Mouse (Mus musculus): Measurements from ENCODE around the gene Wfs1. TPM values are rescaled to one million over a fixed set of nuclear protein-coding genes. Genes with fewer than 3 reads are reported as not detected.
"Not testable (repeated sequence)": the region's sequence is repeated elsewhere in the genome, so short reads cannot be mapped to it uniquely, and the experiment has no call there.

The Wfs1 gene
- polyA plus RNA-seq, 1 experiment from 2014 or later: 13.6 TPM

DNA sequence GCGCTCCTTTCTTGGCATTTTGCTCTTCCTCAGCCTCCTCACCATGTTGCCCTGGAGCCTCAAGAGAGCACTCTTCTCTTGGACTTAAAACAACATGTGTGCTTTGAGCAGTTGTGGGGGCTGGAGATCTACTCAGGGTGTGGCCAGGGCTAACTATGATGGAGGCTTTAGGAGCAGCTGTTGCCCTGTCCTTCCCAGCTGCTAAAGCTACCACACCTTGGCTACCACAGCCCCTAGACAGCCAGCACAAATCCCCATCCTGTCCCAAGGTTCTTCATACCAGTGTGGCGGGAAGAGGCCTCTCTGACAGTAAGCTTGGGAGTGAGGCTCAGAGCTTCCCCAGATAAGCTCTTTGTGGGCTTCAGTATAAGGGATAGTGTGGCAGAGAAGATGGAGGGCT, 43.3 kb downstream of the Wfs1 start:
- Histone ChIP-seq H3K27ac (ENCODE audit: low read depth) (no peak overlapping the region), H3K4me1 (replicated peaks; ENCODE audit: control insufficient read depth, insufficient read depth, low read length) (no peaks in the 10 kb centered on the region), H3K36me3 (ENCODE audit: control insufficient read depth, insufficient read depth, low read length) (no peaks in the 10 kb centered on the region), H3K9ac (ENCODE audit: low read length) (no peak overlapping the region), H3K4me3 (ENCODE audit: low read depth, low read length) (no peak overlapping the region), H3K4me2 (ENCODE audit: low read length) (no peak overlapping the region), H3K9me3 (ENCODE audit: control insufficient read depth, low read length) (no peaks in the 10 kb centered on the region), H3K27me3 (replicated peaks; ENCODE audit: control insufficient read depth, insufficient read depth, low read length) (no peaks in the 10 kb centered on the region)
- WGBS: 73% methylated on average over 2 of the region's 2 CpGs
- ATAC-seq (replicated peaks; ENCODE audit: low FRiP score, low TSS enrichment, low read depth) (no peak), DNase-seq (ENCODE audit: low spot score) (no peak)

DNA sequence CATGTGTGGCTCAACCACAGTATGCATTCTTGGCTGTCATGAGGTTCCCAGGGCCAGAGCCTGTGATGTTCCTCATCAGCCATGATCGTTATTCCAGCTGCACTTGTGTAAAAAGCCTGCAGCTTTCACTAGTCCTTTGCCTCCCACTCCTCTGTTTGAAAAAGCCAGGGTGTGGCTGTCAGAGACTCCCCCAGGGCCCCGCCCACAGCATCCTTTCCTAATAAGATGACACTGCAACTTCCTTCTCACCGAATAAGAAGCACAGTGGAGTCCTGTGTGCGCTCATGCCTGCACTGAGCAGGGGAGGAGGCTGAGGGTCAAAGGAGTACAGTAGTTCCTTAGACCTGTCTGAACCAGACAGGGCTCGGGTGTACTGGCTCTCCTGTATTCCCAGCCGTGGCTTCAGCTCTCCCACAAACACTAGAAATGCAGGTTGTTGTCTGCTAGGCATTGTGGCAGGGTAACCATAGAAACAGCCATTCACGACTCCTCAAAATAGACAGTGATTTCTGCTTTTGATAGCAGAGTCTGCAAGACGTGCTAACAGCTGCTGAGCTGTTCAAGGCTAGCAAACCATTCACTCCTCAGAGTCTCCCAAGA, 43.8 kb downstream of the Wfs1 start:
- Histone ChIP-seq H3K9me3 (ENCODE audit: control insufficient read depth, low read length) (no peaks in the 10 kb centered on the region), H3K4me2 (ENCODE audit: low read length) (no peak overlapping the region), H3K36me3 (ENCODE audit: control insufficient read depth, insufficient read depth, low read length) (no peaks in the 10 kb centered on the region), H3K4me1 (replicated peaks; ENCODE audit: control insufficient read depth, insufficient read depth, low read length) (no peaks in the 10 kb centered on the region), H3K27me3 (replicated peaks; ENCODE audit: control insufficient read depth, insufficient read depth, low read length) (no peaks in the 10 kb centered on the region), H3K4me3 (ENCODE audit: low read depth, low read length) (no peak overlapping the region), H3K9ac (ENCODE audit: low read length) (no peak overlapping the region), H3K27ac (ENCODE audit: low read depth) (no peak overlapping the region)
- DNase-seq (ENCODE audit: low spot score) (no peak), ATAC-seq (replicated peaks; ENCODE audit: low FRiP score, low TSS enrichment, low read depth) (no peak)
- 47% methylated on average over 8 of the region's 8 CpGs for WGBS

DNA sequence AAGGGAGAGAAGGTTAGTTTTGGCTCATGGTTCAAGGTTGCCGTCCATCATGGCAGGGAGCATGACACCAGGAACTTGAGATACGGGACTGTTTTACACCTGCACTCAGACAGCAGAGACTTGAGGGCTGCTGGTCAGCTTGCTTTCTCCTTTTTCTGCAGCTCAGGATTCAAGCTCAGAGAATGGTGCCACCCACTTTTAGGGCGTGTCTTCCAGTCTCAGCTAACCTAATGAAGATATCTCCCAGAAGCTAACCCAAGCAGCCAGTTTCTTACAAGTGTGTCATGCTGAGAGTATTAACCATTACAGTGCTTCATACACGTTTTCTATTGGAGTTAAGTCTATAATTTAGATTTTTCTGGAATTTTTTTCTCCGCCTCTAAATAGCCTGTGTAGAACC, 44.5 kb downstream of the Wfs1 start:
- H3K27me3 ChIP-seq (replicated peaks; ENCODE audit: control insufficient read depth, insufficient read depth, low read length): no peaks in the 10 kb centered on the region
- H3K9ac ChIP-seq (ENCODE audit: low read length): no peak overlapping the region
- WGBS: 54% methylated on average over 5 of the region's 5 CpGs
- ATAC-seq (replicated peaks; ENCODE audit: low FRiP score, low TSS enrichment, low read depth): no peak
- H3K9me3 ChIP-seq (ENCODE audit: control insufficient read depth, low read length): no peaks in the 10 kb centered on the region
- H3K4me3 ChIP-seq (ENCODE audit: low read depth, low read length): no peak overlapping the region
- no peak overlapping the region for H3K4me2 ChIP-seq (ENCODE audit: low read length)
- no peak for DNase-seq (ENCODE audit: low spot score)
- no peaks in the 10 kb centered on the region for H3K36me3 ChIP-seq (ENCODE audit: control insufficient read depth, insufficient read depth, low read length)
- no peaks in the 10 kb centered on the region for H3K4me1 ChIP-seq (replicated peaks; ENCODE audit: control insufficient read depth, insufficient read depth, low read length)
- H3K27ac ChIP-seq (ENCODE audit: low read depth): no peak overlapping the region

DNA sequence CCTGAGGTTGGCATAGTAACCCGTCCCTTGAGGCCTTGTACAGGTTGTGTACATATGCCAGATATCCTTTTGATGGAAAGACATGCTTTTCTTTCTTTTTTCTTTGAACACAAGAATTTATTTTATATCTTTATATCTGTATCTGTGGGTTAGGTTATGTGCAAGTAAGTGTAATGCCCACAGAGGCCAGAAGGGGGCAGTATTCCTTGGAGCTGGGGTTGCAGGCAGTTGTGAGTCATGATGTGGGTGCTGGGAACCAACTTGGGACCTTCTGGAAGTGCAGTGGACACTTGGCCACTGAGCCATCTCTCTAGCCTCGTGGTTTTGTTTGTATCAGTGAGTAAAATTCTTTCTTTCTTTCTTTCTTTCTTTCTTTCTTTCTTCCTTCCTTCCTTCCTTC, 46.6 kb downstream of the Wfs1 start:
- H3K4me2 ChIP-seq (ENCODE audit: low read length): no peak overlapping the region
- H3K4me1 ChIP-seq (replicated peaks; ENCODE audit: control insufficient read depth, insufficient read depth, low read length): no peaks in the 10 kb centered on the region
- no peak overlapping the region for H3K27ac ChIP-seq (ENCODE audit: low read depth)
- H3K4me3 ChIP-seq (ENCODE audit: low read depth, low read length): no peak overlapping the region
- no peak overlapping the region for H3K9ac ChIP-seq (ENCODE audit: low read length)
- DNase-seq (ENCODE audit: low spot score) (no peak), ATAC-seq (replicated peaks; ENCODE audit: low FRiP score, low TSS enrichment, low read depth) (no peak)
- no peaks in the 10 kb centered on the region for H3K36me3 ChIP-seq (ENCODE audit: control insufficient read depth, insufficient read depth, low read length)
- no peaks in the 10 kb centered on the region for H3K9me3 ChIP-seq (ENCODE audit: control insufficient read depth, low read length)
- WGBS: 92% methylated on average over 2 of the region's 2 CpGs
- no peaks in the 10 kb centered on the region for H3K27me3 ChIP-seq (replicated peaks; ENCODE audit: control insufficient read depth, insufficient read depth, low read length)

DNA sequence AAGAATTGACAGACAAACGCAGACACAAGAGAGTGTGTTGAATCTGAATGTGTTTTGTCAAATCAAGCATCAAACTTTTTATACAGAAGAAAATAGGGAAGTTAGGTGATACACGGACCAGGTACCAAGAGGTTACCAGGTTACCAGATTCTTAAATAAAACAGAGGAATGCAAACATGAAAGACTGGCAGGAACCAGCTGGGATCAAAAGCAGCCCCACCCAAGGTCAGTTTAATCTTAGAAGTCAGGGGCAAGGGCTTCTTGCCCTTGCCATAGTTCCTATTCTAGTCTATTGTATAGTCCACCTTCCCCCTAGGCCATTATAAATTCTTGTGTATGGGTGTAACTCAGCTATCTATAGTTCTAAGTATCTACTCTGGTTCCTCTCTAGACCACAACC, 50.0 kb downstream of the Wfs1 start:
- not testable (repeated sequence) for H3K4me2 ChIP-seq (ENCODE audit: low read length); H3K9me3 ChIP-seq (ENCODE audit: control insufficient read depth, low read length); ATAC-seq (replicated peaks; ENCODE audit: low FRiP score, low TSS enrichment, low read depth); H3K4me3 ChIP-seq (ENCODE audit: low read depth, low read length); DNase-seq (ENCODE audit: low spot score); H3K4me1 ChIP-seq (replicated peaks; ENCODE audit: control insufficient read depth, insufficient read depth, low read length); H3K36me3 ChIP-seq (ENCODE audit: control insufficient read depth, insufficient read depth, low read length); H3K27me3 ChIP-seq (replicated peaks; ENCODE audit: control insufficient read depth, insufficient read depth, low read length); H3K27ac ChIP-seq (ENCODE audit: low read depth); H3K9ac ChIP-seq (ENCODE audit: low read length)
- 67% methylated on average over 2 of the region's 2 CpGs for WGBS

DNA sequence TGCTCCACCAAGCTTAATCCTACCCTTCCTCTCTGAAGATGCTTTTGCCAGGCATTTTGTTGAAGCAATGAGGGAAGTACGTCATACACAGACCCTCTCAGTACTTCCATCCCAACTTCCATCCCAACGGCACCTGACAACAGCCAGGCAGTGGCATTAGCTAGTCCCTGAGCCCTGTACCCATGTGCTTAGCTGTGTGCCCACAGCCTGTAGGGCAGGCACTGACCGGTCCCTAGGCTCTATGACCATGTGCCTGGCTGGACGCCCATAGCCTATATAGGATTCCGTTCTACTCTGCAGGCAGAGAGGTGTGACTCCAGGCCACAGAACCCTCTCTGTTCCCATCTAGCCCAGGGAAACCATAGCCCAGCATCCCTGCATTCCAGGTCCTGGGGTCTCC, 51.0 kb downstream of the Wfs1 start:
- H3K9ac ChIP-seq (ENCODE audit: low read length): no peak overlapping the region
- DNase-seq (ENCODE audit: low spot score) (no peak), ATAC-seq (replicated peaks; ENCODE audit: low FRiP score, low TSS enrichment, low read depth) (no peak)
- H3K27me3 ChIP-seq (replicated peaks; ENCODE audit: control insufficient read depth, insufficient read depth, low read length): no peaks in the 10 kb centered on the region
- H3K4me2 ChIP-seq (ENCODE audit: low read length): no peak overlapping the region
- WGBS: 96% methylated on average over 5 of the region's 5 CpGs
- no peaks in the 10 kb centered on the region for H3K36me3 ChIP-seq (ENCODE audit: control insufficient read depth, insufficient read depth, low read length)
- no peak overlapping the region for H3K27ac ChIP-seq (ENCODE audit: low read depth)
- H3K4me3 ChIP-seq (ENCODE audit: low read depth, low read length): no peak overlapping the region
- H3K9me3 ChIP-seq (ENCODE audit: control insufficient read depth, low read length): no peaks in the 10 kb centered on the region
- no peaks in the 10 kb centered on the region for H3K4me1 ChIP-seq (replicated peaks; ENCODE audit: control insufficient read depth, insufficient read depth, low read length)

DNA sequence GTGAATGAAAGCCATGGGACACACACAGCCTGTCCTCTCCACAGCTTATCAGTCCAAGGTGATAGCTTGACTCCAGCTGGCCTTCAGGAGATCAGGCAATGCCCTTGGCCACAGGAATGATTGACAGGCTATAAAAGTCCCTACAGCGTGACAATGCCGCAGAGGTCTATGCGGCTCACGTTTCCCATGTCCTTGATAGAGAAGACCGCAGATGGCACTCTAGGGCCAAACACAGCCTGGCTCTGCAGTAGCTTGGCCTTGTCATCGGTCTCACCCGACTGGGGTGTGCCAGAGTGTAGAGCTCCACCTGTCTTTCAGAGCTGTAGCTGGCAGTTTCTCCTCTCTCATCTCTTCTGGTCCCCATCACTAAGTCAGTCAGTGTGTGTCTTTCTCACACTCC, 52.5 kb downstream of the Wfs1 start:
- Histone ChIP-seq H3K36me3 (ENCODE audit: control insufficient read depth, insufficient read depth, low read length) (no peaks in the 10 kb centered on the region), H3K4me3 (ENCODE audit: low read depth, low read length) (no peak overlapping the region), H3K27me3 (replicated peaks; ENCODE audit: control insufficient read depth, insufficient read depth, low read length) (no peaks in the 10 kb centered on the region), H3K9ac (ENCODE audit: low read length) (no peak overlapping the region), H3K9me3 (ENCODE audit: control insufficient read depth, low read length) (no peaks in the 10 kb centered on the region), H3K27ac (ENCODE audit: low read depth) (no peak overlapping the region), H3K4me1 (replicated peaks; ENCODE audit: control insufficient read depth, insufficient read depth, low read length) (no peaks in the 10 kb centered on the region), H3K4me2 (ENCODE audit: low read length) (no peak overlapping the region)
- WGBS: 67% methylated on average over 7 of the region's 7 CpGs
- ATAC-seq (replicated peaks; ENCODE audit: low FRiP score, low TSS enrichment, low read depth) (no peak), DNase-seq (ENCODE audit: low spot score) (no peak)

DNA sequence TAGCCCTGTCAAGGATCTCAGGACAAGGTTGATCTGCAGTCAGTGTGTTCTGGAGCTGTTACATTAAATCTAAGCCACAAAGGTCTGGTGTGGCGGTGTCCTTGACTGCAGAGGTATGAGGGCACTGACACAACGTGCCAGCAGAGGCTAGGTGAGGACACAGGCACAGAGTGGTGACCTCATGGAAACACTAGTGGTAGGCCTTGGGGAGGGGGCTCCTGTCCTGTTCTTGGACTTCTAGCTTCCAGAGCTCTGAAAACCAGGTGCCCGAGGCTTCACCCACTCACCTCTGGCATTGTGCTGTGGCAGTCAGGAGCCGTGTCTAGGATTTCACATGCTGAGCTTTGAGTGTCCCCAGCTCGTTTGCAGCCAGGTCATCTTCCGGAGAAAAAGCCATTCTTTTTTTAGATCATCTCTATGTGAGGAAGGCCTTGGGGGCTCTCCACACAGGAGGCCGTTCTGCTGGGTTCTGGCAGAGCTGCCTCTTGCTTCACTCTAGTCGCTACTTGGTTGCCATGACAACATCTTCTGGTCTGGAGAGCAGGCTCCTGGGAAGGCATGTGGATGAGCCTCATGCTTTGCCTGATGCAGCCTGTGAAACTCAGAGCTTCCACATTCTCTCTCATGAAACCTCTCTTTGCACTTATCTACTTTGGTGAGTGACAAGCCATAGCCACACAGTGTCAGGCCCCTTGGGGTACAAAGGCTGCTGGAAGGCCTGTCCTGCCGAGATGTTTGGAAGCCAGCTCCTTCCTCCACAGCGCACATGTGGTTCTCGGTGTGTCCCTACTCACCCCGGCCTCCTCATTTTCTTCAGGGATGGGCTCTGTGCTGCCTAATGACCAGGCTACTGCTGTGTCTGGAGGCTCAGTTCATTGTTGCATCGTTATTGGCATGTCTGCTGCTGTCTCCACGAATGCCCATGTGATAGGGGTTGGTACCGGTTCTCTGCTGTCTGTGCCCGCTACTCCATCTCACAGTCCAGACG, 53.2 kb downstream of the Wfs1 start:
- H3K9ac ChIP-seq (ENCODE audit: low read length): no peak overlapping the region
- H3K4me2 ChIP-seq (ENCODE audit: low read length): no peak overlapping the region
- WGBS: 68% methylated on average over 17 of the region's 17 CpGs
- no peak overlapping the region for H3K4me3 ChIP-seq (ENCODE audit: low read depth, low read length)
- DNase-seq (ENCODE audit: low spot score) (no peak), ATAC-seq (replicated peaks; ENCODE audit: low FRiP score, low TSS enrichment, low read depth) (no peak)
- no peak overlapping the region for H3K27ac ChIP-seq (ENCODE audit: low read depth)
- H3K36me3 ChIP-seq (ENCODE audit: control insufficient read depth, insufficient read depth, low read length): no peaks in the 10 kb centered on the region
- H3K27me3 ChIP-seq (replicated peaks; ENCODE audit: control insufficient read depth, insufficient read depth, low read length): no peaks in the 10 kb centered on the region
- no peaks in the 10 kb centered on the region for H3K9me3 ChIP-seq (ENCODE audit: control insufficient read depth, low read length)
- no peaks in the 10 kb centered on the region for H3K4me1 ChIP-seq (replicated peaks; ENCODE audit: control insufficient read depth, insufficient read depth, low read length)

DNA sequence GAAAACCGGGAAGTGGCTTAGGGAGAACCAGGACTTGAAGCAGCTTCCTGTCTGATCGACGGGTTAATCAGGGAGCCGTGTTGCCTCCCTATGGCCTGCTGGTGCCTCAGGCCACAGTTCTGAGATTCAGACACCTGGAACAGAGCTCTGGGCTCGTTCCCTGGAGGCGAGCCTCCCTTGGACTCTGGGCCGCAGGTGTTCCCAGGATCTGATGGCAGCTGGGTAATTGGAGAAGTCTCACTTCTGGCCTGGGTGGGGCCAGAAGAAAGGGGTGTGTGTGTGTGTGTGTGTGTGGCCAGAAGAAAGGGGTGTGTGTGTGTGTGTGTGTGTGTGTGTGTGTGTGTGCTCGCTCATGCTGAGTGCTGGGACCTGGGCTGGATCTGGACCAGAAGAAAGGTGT, 55.6 kb downstream of the Wfs1 start:
- 54% methylated on average over 8 of the region's 8 CpGs for WGBS
- Histone ChIP-seq H3K4me2 (ENCODE audit: low read length) (no peak overlapping the region), H3K27me3 (replicated peaks; ENCODE audit: control insufficient read depth, insufficient read depth, low read length) (no peaks in the 10 kb centered on the region), H3K4me1 (replicated peaks; ENCODE audit: control insufficient read depth, insufficient read depth, low read length) (no peaks in the 10 kb centered on the region), H3K4me3 (ENCODE audit: low read depth, low read length) (no peak overlapping the region), H3K27ac (ENCODE audit: low read depth) (no peak overlapping the region), H3K9ac (ENCODE audit: low read length) (no peak overlapping the region), H3K9me3 (ENCODE audit: control insufficient read depth, low read length) (no peaks in the 10 kb centered on the region), H3K36me3 (ENCODE audit: control insufficient read depth, insufficient read depth, low read length) (no peaks in the 10 kb centered on the region)
- DNase-seq (ENCODE audit: low spot score) (no peak), ATAC-seq (replicated peaks; ENCODE audit: low FRiP score, low TSS enrichment, low read depth) (no peak)

Measured in intestine, embryonic 14.5 days (tissue).